Mouse (Mus musculus) neural tube, embryonic 14.5 days (tissue): ENCODE measurements at regions not wholly inside any gene's neighbourhood (a gene's known extent, or its start where the extent isn't known, plus 50 kb on each side); places are given as distances from the start of the nearest gene placed in this dataset.

Source experiments
- ATAC-seq: fragments of 200-750 bp; cut with Nextera tagmentation; 2 replicates; pipeline ENCODE4 v1.8.0; 2017; ENCODE audit warnings: low read depth, mild to moderate bottlenecking, moderate TSS enrichment, moderate library complexity
- H3K27ac ChIP-seq: fragments of 300-500 bp; sonication (generic); 2 replicates; pipeline ENCODE4 v1.5.1; 2014; ENCODE audit warnings: low read depth, mild to moderate bottlenecking, control low read depth, low read length, moderate library complexity, mixed read lengths
- H3K27me3 ChIP-seq: fragments of 300-500 bp; sonication (generic); 2 replicates; pipeline ENCODE4 v1.6.1; 2014; ENCODE audit warnings: low read length; ENCODE audit not compliant: control insufficient read depth, insufficient read depth
- H3K36me3 ChIP-seq: fragments of 300-500 bp; sonication (generic); 2 replicates; pipeline ENCODE4 v1.6.1; 2014; ENCODE audit warnings: low read length, mixed read lengths; ENCODE audit not compliant: control insufficient read depth, insufficient read depth
- H3K4me1 ChIP-seq: fragments of 300-500 bp; sonication (generic); 2 replicates; pipeline ENCODE4 v1.6.1; 2014; ENCODE audit warnings: low read length; ENCODE audit not compliant: control insufficient read depth, insufficient read depth
- H3K4me2 ChIP-seq: fragments of 300-500 bp; sonication (generic); 2 replicates; pipeline ENCODE4 v1.6.1; 2014; ENCODE audit warnings: mild to moderate bottlenecking, low read depth, low read length, control low read depth
- H3K4me3 ChIP-seq: fragments of 300-500 bp; sonication (generic); 2 replicates; pipeline ENCODE4 v1.5.1; 2014; ENCODE audit warnings: low read depth, low read length, control low read depth, mixed read lengths
- H3K9ac ChIP-seq: fragments of 300-500 bp; sonication (generic); replicated peaks from 2 replicates; pipeline ENCODE4 v1.6.1; 2014; ENCODE audit warnings: low read depth, mild to moderate bottlenecking, control low read depth, low read length, mixed read lengths
- H3K9me3 ChIP-seq: fragments of 300-500 bp; sonication (generic); 2 replicates; pipeline ENCODE4 v1.6.1; 2016; ENCODE audit warnings: low read length; ENCODE audit not compliant: control insufficient read depth
- WGBS: fragments of 180-500 bp; shearing (Covaris S2); extraction: QIAGEN DNeasy Blood & Tissue Kit; methylation state at CpG from one replicate; pipeline ENCODE4 v1.1.7; 2014; 5-methylcytosine and 5-hydroxymethylcytosine counted together

GRCm38 (mm10) chr3:56362543-56362942, 179.0 kb upstream of the Nbea start:
- no peak overlapping the region for H3K4me3 ChIP-seq
- H3K27me3 ChIP-seq, result no peaks in the 10 kb centered on the region
- ATAC-seq, result no peak
- no peaks in the 10 kb centered on the region for H3K4me1 ChIP-seq
- H3K4me2 ChIP-seq, result no peak overlapping the region
- WGBS, result 74% methylated on average over 2 of the region's 2 CpGs
- no peaks in the 10 kb centered on the region for H3K9me3 ChIP-seq
- no peak overlapping the region for H3K9ac ChIP-seq
- H3K27ac ChIP-seq, result no peak overlapping the region
- H3K36me3 ChIP-seq, result no peaks in the 10 kb centered on the region

DNA sequence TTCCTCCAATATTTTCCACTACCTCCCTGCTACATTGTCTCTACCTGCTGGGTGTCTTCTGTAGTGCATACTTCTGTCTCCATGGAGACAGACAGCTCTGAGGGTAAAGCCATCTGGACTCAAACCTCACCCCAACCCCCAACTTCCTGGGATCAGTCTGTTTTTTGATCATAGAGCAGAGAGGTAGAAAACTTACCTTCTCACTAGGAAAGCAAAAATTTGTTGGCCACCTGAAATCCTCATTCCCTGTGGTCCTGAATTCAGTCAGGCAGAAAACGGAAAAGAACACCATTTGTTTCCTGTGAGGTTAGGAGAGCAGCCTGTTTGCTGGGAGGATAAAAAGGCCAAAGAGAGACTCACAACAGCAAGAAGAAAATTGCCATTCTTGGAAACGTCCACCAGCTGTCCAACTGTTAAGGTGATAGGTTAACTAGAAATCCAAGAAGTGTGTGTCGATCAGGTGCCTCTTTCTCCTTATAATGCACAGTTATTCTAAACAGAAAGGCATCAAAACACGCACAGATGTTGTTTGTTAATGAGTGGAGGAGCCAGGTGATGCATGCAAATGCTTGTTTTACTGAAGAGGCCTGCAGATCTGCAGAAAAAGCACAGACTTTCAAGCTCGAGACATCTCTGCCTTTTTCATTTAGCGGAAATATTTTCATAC, 173.7 kb upstream of the Nbea start:
- no peaks in the 10 kb centered on the region for H3K4me1 ChIP-seq
- H3K9ac ChIP-seq, result no peak overlapping the region
- H3K36me3 ChIP-seq, result no peaks in the 10 kb centered on the region
- no peaks in the 10 kb centered on the region for H3K27me3 ChIP-seq
- ATAC-seq, result no peak; the same call in 1 of the 2 replicates
- no peaks in the 10 kb centered on the region for H3K9me3 ChIP-seq
- H3K27ac ChIP-seq, result no peak overlapping the region
- no peak overlapping the region for H3K4me3 ChIP-seq
- WGBS, result 40% methylated on average over 6 of the region's 6 CpGs
- no peak overlapping the region for H3K4me2 ChIP-seq

DNA sequence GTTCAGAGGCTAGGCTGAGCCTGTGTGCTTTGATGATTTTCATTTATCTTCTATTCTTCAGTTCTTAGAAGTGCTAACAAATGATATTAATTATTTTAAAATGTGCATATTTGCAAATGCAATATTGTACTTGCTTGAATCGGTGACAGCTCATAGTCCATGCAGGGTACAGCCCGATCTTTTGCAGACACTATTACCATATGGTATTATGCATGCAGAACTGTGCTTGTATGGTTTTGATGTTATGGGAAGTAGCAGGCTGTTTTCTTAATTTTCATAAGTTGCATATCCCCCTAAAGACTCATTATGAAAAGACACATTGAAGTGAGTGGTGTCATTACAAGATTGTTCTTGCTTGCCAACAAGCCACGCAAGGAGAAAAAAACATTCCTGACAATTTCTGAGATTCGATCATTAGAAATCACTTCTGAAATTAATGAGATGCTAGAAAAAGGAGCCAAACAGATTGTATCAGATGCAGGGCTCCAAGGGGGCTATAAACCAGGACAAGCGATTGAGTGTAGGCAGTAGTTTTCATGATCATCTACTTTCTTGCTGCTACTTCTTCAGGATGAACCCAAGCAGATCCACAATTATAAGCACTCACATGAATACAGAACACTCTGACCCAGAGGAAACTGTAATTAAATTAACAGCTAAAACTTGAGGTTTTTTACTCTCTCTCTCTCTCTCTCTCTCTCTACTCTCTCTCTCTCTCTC, 172.8 kb upstream of the Nbea start:
- Histone ChIP-seq H3K27ac (no peak overlapping the region), H3K9ac (no peak overlapping the region), H3K4me1 (no peaks in the 10 kb centered on the region), H3K27me3 (no peaks in the 10 kb centered on the region), H3K4me3 (no peak overlapping the region), H3K36me3 (no peaks in the 10 kb centered on the region), H3K9me3 (no peaks in the 10 kb centered on the region), H3K4me2 (no peak overlapping the region)
- 64% methylated on average over 5 of the region's 5 CpGs for WGBS
- no peak for ATAC-seq
